Mouse (Mus musculus) 3134 (cell line): ENCODE data around the gene Cdyl.

Source experiments
- DNase-seq: peaks from one replicate; pipeline ENCODE4 v3.0.0-alpha.2; 2011; ENCODE audit warnings: low spot score; ENCODE audit not compliant: insufficient read length; ENCODE audit errors: extremely low read depth

Gene Cdyl

DNA sequence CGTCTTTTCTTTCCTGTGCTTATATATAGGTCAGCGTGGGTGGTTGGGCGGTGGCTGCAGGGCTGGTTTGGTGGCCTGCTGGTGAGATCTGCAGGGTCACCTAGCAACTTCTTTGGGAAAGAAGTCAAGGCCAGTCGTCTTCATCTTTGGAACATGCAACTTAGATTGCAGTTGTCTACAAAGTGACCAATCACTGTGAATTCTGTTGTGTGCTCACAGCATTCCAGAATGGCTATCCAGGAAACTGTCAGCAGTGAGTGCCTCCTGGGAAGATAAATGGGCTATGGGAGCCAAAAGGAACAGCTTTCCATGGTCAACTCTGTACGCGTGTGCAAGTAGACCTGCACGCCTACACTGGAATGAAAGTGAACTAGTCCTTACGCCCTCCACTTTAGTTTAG lies 26.6 kb downstream of the Cdyl start:
- no peak for DNase-seq

GRCm38 (mm10) chr13:35689560-35689959 lies 29.9 kb downstream of the Cdyl start:
- DNase-seq, result no peak

GRCm38 (mm10) chr13:35717658-35718057 lies 58.0 kb downstream of the Cdyl start:
- DNase-seq, result no peak

- DNase-seq, result no peak
These were observed 59.9 kb downstream of the Cdyl start for GRCm38 (mm10) chr13:35719581-35719980.

DNA sequence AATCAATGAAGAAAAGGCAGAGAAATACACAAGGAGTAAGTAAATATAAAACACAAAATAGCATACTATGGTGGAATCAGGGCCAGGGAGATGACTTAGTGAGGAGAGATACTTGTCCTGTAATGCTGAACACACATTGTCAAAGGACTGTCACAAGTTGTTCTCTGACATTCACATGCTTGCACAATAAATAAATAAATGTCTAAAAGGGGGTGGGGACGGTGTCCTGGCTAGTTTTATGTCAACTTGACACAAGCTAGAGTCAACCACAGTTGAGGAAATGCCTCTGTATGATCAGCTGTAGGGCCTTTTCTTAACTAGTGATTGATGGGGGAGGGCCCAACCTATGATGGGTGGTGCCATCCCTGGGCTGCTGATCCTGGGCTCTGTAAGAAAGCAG lies 63.4 kb downstream of the Cdyl start:
- DNase-seq, result no peak

DNA sequence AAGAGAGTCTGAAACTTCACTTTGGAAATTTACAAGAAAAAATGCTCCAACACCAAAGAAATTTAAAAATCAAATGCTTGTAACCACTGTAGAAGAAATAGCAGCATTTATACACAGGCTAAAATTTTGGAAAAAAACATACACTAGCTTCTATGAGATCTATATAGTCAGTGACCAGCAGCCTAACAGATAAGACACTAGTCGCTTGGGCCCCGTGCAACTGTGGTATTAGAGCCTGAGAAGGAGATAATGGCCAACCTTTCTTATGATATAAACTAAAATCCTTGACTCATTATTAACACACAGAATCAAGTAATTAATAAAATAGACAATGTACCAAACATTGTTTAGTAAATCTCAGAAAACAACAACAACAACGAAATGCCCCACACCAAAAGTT lies 66.4 kb downstream of the Cdyl start:
- DNase-seq, result no peak

- DNase-seq, result no peak
These were observed 72.5 kb downstream of the Cdyl start for GRCm38 (mm10) chr13:35732131-35732530.

GRCm38 (mm10) chr13:35732891-35733596 lies 73.4 kb downstream of the Cdyl start:
- DNase-seq, result no peak

- DNase-seq, result no peak
These were observed 77.9 kb downstream of the Cdyl start for GRCm38 (mm10) chr13:35737565-35737964.

- no peak for DNase-seq
These were observed 78.6 kb downstream of the Cdyl start for GRCm38 (mm10) chr13:35738210-35738609.

- DNase-seq, result no peak
These were observed 79.8 kb downstream of the Cdyl start for GRCm38 (mm10) chr13:35739473-35739872.

- no peak for DNase-seq
These were observed 80.8 kb downstream of the Cdyl start for GRCm38 (mm10) chr13:35740301-35741039.

GRCm38 (mm10) chr13:35741040-35741619 lies 81.5 kb downstream of the Cdyl start:
- no peak for DNase-seq

DNA sequence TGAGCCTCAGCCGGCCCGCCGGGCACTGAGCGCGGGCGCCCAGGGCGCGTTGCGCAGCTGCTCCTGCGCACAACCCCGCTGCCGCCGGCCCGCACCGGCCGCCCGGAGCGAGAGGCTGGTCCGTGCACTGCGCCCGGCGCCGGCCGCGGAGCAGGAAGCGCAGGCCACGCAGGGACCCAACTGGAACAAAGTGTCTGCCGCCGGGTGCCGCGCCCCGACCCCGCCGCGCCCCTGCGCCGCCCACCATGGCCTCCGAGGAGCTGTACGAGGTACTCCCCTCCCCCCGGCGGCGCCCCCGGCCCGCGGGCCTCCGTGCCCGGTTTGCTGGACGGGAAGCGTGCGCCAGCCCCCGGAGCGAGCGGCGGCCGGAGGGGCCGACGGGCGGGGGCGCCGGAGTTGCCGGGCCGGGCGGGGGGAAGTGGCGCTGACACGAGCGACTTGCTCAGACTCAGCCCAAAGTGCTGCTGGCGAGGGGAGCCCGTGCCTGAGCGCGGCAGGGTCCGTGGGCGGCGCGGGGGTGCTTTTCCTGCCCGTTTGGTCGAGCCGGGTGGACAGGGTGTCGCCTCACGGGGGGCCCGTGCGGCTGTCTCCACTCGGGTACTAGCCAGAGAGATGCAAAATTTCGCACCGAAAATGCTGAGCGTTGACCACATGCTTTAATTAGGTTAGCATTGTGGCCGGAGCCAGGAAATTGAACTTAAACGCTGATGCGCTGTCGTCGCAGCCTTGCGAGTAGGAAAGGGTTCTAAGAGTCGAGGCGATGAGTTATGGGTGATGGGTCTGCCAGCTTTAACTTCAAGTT lies 82.2 kb downstream of the Cdyl start:
- no peak for DNase-seq

GRCm38 (mm10) chr13:35742696-35743095 lies 83.1 kb downstream of the Cdyl start:
- DNase-seq, result no peak

DNA sequence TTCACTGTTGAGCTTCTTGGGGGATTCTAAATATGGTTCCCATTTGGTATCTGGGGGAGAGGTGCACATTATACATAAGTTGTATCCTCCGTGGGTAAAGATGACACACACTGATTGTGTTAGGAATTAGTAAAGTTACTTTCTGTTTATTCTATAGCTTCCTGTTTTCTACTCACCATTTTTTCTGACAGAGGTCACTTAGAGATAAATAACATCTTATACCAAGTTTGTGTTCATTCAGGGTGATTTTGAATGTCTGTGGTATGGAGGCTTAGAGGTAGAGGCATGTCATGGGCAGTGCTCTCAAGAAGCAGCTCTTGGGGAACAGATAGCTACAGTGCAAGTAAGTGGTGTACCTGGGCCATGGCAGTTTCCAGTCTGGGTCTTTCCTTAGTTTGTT lies 83.6 kb downstream of the Cdyl start:
- DNase-seq, result no peak

DNA sequence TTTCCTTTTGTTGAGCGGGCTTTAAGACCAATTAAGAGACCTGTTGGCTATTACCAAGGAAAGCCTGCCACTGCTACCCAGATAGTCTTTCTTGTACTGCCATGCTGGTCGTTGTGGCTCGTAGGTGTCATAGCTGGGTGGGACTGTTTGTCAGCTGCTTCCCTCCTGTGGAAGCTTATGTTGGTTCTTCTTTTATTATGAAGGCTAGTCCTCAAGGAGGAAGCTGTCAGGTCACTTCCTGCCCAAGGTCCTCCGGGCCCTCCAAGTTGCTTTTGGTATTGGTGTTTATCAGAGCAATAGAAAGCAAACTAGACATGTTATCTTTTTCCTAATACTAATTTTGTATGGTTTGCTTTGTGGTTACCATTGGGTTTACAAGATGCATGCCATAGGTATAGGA lies 89.6 kb downstream of the Cdyl start:
- DNase-seq, result no peak

DNA sequence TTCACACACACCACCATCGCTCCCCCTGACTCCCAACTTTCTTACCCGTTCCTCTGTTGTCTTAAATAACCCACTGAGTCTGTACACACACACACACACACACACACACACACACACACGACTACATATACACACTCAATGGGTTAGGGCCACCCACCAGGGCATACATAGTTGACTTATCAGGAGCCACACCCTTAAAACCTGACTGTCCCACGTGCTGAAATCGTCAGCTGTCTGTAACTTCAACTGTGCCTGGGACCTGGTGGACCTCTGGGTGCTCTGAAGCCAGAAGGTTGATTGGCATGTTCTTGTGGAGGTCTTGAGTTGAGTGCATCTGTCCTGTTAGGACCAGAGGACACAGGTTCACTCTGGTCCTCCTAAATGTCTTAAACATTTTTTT lies 90.0 kb downstream of the Cdyl start:
- DNase-seq, result no peak

DNA sequence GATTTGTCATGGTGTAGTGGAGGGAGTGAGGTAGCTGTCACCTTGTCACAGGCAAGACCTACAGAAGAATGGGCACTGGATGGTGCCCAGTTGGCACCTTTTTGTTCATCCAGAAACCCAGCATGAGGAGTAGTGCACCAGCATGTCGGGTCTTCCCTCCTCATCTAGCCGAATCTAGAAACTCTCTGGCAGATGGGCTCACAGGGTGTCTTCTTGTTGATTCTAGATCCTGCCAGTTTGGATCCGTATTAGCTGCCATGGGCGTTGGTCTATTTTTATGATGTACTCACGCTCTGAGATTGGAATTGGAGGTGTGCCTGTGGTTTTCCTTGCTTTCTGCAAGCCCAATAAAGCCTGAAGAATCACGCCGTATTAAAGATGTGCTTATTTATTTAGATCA lies 92.4 kb downstream of the Cdyl start:
- no peak for DNase-seq

- no peak for DNase-seq
These were observed 95.4 kb downstream of the Cdyl start for GRCm38 (mm10) chr13:35755002-35755401.

DNA sequence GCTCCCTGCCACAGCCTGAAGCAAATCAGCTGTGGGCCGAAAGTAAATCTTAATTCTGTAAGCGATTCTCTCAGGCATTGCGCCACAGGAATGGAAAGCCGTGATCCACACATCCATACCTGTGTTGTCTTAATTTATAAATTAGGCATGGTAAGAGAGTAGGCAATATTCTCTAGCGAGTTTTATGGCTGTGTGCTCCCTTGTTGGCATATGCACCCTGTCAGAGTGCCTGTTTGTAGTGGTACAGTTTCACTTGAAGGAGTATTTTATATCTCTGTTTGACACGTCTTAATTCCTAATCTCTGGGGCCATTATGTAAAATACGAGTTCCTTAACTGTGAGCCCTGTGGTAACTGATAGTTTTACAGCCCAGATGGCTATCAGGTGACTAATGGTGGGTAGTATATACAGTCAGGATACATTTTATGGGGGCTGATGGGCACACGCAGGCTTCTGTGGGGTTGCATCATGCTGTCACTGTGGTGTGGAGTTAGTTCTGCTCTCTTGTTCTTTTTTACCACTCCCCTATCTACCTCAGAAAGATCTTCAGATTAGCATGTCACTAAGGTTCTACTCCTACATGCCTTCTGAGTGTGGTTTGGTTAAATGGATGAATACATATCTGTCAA lies 96.1 kb downstream of the Cdyl start:
- no peak for DNase-seq
